Mouse (Mus musculus) retina, adult 2 months (tissue): ENCODE results near the gene Papln.

ENCODE experiments used
- DNase-seq: peaks from one replicate; pipeline ENCODE4 v3.0.0-alpha.2; 2012; ENCODE audit warnings: low read depth, low spot score

Gene Papln

GRCm38 (mm10) chr12:83816616-83817015, 53.2 kb downstream of the Papln start:
- no peak for DNase-seq

DNA sequence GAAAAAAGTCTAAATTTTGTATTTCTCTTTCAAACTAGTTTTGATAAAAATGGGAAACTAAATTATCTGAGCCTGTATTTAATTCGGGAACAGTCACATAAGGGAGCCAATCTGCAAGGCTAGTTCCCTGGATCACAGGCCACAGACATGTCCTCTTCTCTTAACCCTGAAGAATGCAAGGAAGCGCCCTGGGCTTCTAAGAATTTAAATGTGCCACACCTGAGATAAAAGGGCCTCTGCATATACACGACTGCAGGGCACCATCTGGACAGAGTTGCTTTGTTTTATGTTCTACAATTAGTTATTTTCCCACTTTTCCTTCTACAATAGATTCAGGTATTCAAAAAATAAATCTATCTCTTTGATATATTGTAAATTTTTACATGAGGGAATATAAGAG, 67.0 kb downstream of the Papln start:
- no peak for DNase-seq

- DNase-seq: no peak
Measured at GRCm38 (mm10) chr12:83833979-83834378, 70.5 kb downstream of the Papln start.

GRCm38 (mm10) chr12:83841409-83842190, 78.2 kb downstream of the Papln start:
- DNase-seq: no peak
